Mouse (Mus musculus) liver, embryonic 14.5 days (tissue): ENCODE measurements around the gene Fam166a.

Source experiments
- CTCF ChIP-seq: IDR thresholded peaks from 2 replicates; pipeline ENCODE4 v1.5.1; 2016; ENCODE audit warnings: antibody characterized with exemption, low read depth, control low read depth
- EP300 ChIP-seq: IDR thresholded peaks from 2 replicates; pipeline ENCODE4 v1.6.1; 2016; ENCODE audit warnings: antibody characterized with exemption, low read depth

DNA sequence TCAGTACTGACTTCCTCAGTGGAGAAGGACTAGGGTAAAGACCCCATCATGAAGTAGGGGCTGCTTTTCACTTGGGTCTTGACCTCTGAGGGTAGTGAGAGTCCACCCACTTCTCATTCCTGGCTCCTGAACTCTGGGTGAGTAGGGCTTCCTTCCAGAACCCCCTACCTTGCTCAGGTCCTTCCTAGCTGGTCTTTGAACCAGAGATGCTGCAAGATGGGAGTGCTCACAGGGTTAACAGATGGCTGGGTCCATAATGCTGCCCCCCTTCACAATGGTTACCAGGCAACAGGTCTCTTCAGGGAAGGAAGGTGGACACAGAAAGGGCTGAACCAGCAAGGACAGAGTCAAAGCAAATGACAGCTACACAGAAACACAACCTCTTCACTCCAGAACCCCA lies at the start of gene Fam166a:
- TF ChIP-seq CTCF (no peak), EP300 (no peak)
